Comparison of ENCODE assay signal across 8 mouse cellular contexts in the genomic region with DNA sequence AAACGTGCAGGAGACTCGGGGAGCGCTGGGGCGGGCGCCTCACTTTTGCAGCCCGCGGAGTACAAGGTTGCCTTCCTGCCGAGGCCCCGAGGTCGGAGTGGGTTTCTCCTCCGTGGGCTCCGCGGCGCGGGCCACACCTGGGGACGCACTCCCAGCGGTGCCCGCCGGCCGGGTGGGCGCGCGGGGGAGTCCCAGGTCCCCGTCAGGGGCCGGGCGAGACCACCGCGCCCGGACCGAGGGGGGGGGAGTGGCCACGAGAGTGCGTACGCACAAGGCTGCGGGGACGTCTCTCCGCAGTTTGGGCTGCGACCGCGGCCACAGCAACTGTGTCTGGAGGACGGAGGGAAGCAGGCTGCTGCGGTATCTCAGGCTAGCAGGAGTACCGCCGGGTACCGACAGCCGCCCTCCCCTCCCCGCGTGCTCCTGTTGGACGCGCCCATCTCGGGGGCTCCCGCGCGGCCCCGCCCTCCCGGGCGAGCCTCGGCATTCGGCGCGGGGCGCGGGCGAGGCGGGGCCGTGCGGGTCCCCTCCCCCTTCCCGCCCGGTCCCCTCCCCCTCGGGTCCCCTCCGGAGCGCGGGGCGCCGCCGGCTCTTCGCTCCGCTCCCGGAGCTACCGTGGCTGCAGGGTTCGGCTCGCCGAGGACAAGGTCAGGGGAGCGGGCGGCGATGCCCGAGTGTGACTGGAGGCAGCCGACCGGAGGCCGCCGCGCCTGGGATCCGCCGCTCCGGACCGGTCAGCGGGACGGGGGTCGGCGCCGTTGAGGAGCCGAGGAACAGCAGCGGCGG. TPM values are rescaled to one million over a fixed set of nuclear protein-coding genes. Genes with fewer than 3 reads are reported as not detected.
DNase-seq lines count a peak whose midpoint lies in the region; ATAC-seq lines count a peak whose summit lies in the region.

A gene (plus strand): TSS at position 559 of the 786 bp plus-strand sequence.

- peaks cover 32% of the 10 kb centered on the region for H3K4me1 ChIP-seq in hindbrain, embryonic 15.5 days (replicated peaks)

- peak within 1 kb of the TSS; percentile 99 for H3K27ac ChIP-seq in hindbrain, embryonic 15.5 days (replicated peaks)

- H3K4me3 ChIP-seq in hindbrain, embryonic 15.5 days: peak within 1 kb of the TSS; percentile 77

- no peaks in the 10 kb centered on the region for H3K36me3 ChIP-seq in hindbrain, embryonic 15.5 days

- peak; percentile 92 for ATAC-seq in hindbrain, embryonic 15.5 days (ENCODE audit: low FRiP score, low read depth)
- ATAC-seq in megakaryocyte, adult 5-6 weeks (ENCODE audit: poor library complexity, severe bottlenecking): peak; percentile 73

- no peaks in the 10 kb centered on the region for H3K27me3 ChIP-seq in hindbrain, embryonic 15.5 days

- peak within 1 kb of the TSS; percentile 74 for H3K9ac ChIP-seq in hindbrain, embryonic 15.5 days

- under 1% methylated on average over 70 of the region's 103 CpGs for WGBS in hindbrain, embryonic 15.5 days

- H3K4me2 ChIP-seq in hindbrain, embryonic 15.5 days: peak within 1 kb of the TSS; percentile 94

- H3K9me3 ChIP-seq in hindbrain, embryonic 15.5 days: no peaks in the 10 kb centered on the region

- DNase-seq in WW6 (ENCODE audit: low read depth, low spot score): peak; percentile 56
- DNase-seq in cerebellum, postnatal 36 days: peak; percentile 65 to 74
- DNase-seq in frontal cortex, postnatal 36 days (ENCODE audit: low spot score in 2 of 2): peak; percentile 86
- peak; percentile 75 to 82 for DNase-seq in left cerebral cortex, adult 8-10 months (ENCODE audit: low spot score in 2 of 2)
- peak; percentile 86 for DNase-seq in right cerebral cortex, adult 18-20 months
- peak; percentile 87 for DNase-seq in urinary bladder, adult 2 months (ENCODE audit: low spot score)

RNA-seq across cellular contexts. Expression of the gene that starts here (rescaled TPM):
- polyA plus RNA-seq in hindbrain, embryonic 15.5 days (2015; fragmentation: Nextera tagmentation; extraction: Ambion mirVana): 6.9 and 7.5 TPM in 2 replicates
- 10 to 100 TPM; 89.3 to 99.2 (median 94.1) TPM for total RNA-seq in left cerebral cortex, adult 8-10 months (2022)
- 29.6 and 30.8 TPM in 2 replicates for total RNA-seq in megakaryocyte, adult 5-6 weeks (2015)
- total RNA-seq in megakaryocyte, adult 5-6 weeks (2017): 39.2 and 47.4 TPM in 2 replicates
- 10.9 and 14.2 TPM in 2 replicates for polyA plus RNA-seq in urinary bladder, adult 2 months (2012; rRNA removed)

Comparison
In these comparisons a context has a peak if more than half of its experiments do, and no peak if none do; other contexts are left out.
1. Peak in every context shown above with its lines: DNase-seq, ATAC-seq, H3K4me3 ChIP-seq and H3K27ac ChIP-seq.